Mouse (Mus musculus): ENCODE data around the gene Cnnm4. TPM values are rescaled to one million over a fixed set of nuclear protein-coding genes. Genes with fewer than 3 reads are reported as not detected.
"Not testable (repeated sequence)": the region's sequence is repeated elsewhere in the genome, so short reads cannot be mapped to it uniquely, and the experiment has no call there.

Cnnm4 gene
- polyA plus RNA-seq, 1 experiment from 2014 or later: 9.3 TPM

- Histone ChIP-seq H3K9ac (replicated peaks; ENCODE audit: low read depth) (no peak overlapping the region), H3K27ac (ENCODE audit: low read length) (peak overlapping the region; percentile 38; the same call in 1 of the 2 replicates), H3K4me3 (ENCODE audit: low read depth, low read length) (no peak overlapping the region), H3K4me1 (ENCODE audit: insufficient read depth, low read depth, low read length) (peaks cover 11% of the 10 kb centered on the region; the same call in 1 of the 2 replicates), H3K9me3 (ENCODE audit: low read length) (no peaks in the 10 kb centered on the region), H3K4me2 (replicated peaks; ENCODE audit: low read depth, low read length) (no peak overlapping the region), H3K36me3 (ENCODE audit: insufficient read depth, low read length) (peaks cover 4% of the 10 kb centered on the region; the same call in 1 of the 2 replicates), H3K27me3 (replicated peaks; ENCODE audit: insufficient read depth, low read length) (no peaks in the 10 kb centered on the region)
- ATAC-seq: peak; percentile 34
- TF ChIP-seq EP300 (IDR thresholded peaks at IDR 0.05) (no peak), CTCF (IDR thresholded peaks at IDR 0.05) (no peak)
- 63% methylated on average over 6 of the region's 6 CpGs for WGBS
- peak; percentile 76 for DNase-seq (ENCODE audit: low spot score)
Observed at GRCm38 (mm10) chr1:36533546-36533945, 62.1 kb downstream of the Cnnm4 start.

- Histone ChIP-seq H3K4me1 (ENCODE audit: insufficient read depth, low read depth, low read length) (peaks cover 11% of the 10 kb centered on the region; the same call in 1 of the 2 replicates), H3K27ac (ENCODE audit: low read length) (peak overlapping the region; percentile 38; the same call in 1 of the 2 replicates), H3K27me3 (replicated peaks; ENCODE audit: insufficient read depth, low read length) (no peaks in the 10 kb centered on the region), H3K4me3 (ENCODE audit: low read depth, low read length) (no peak overlapping the region), H3K36me3 (ENCODE audit: insufficient read depth, low read length) (peaks cover 7% of the 10 kb centered on the region; the same call in 1 of the 2 replicates), H3K9me3 (ENCODE audit: low read length) (no peaks in the 10 kb centered on the region), H3K9ac (replicated peaks; ENCODE audit: low read depth) (no peak overlapping the region), H3K4me2 (replicated peaks; ENCODE audit: low read depth, low read length) (no peak overlapping the region)
- TF ChIP-seq CTCF (IDR thresholded peaks at IDR 0.05): peak; percentile 42
- no peak for TF ChIP-seq EP300 (IDR thresholded peaks at IDR 0.05)
- DNase-seq (ENCODE audit: low spot score) (peak; percentile 84), ATAC-seq (peak; percentile 37)
- WGBS: 47% methylated on average over 6 of the region's 6 CpGs
Observed at GRCm38 (mm10) chr1:36534595-36535058, 63.2 kb downstream of the Cnnm4 start.

GRCm38 (mm10) chr1:36535477-36536396, 64.3 kb downstream of the Cnnm4 start:
- peak overlapping the region; percentile 52 for H3K27ac ChIP-seq (ENCODE audit: low read length)
- H3K36me3 ChIP-seq (ENCODE audit: insufficient read depth, low read length): peaks cover 10% of the 10 kb centered on the region; the same call in 1 of the 2 replicates
- DNase-seq (ENCODE audit: low spot score): peak; percentile 89
- no peak overlapping the region for H3K4me2 ChIP-seq (replicated peaks; ENCODE audit: low read depth, low read length)
- H3K9ac ChIP-seq (replicated peaks; ENCODE audit: low read depth): no peak overlapping the region
- no peaks in the 10 kb centered on the region for H3K27me3 ChIP-seq (replicated peaks; ENCODE audit: insufficient read depth, low read length)
- ATAC-seq: peak; percentile 50
- H3K4me3 ChIP-seq (ENCODE audit: low read depth, low read length): no peak overlapping the region
- H3K4me1 ChIP-seq (ENCODE audit: insufficient read depth, low read depth, low read length): peaks cover 11% of the 10 kb centered on the region; the same call in 1 of the 2 replicates
- WGBS: 69% methylated on average over 11 of the region's 11 CpGs
- TF ChIP-seq EP300 (IDR thresholded peaks at IDR 0.05) (no peak), CTCF (IDR thresholded peaks at IDR 0.05) (no peak)
- H3K9me3 ChIP-seq (ENCODE audit: low read length): no peaks in the 10 kb centered on the region

- no peaks in the 10 kb centered on the region for H3K27me3 ChIP-seq (replicated peaks; ENCODE audit: insufficient read depth, low read length)
- peaks cover 11% of the 10 kb centered on the region; the same call in 1 of the 2 replicates for H3K4me1 ChIP-seq (ENCODE audit: insufficient read depth, low read depth, low read length)
- H3K4me3 ChIP-seq (ENCODE audit: low read depth, low read length): no peak overlapping the region
- H3K9me3 ChIP-seq (ENCODE audit: low read length): no peaks in the 10 kb centered on the region
- WGBS: 49% methylated on average over 8 of the region's 8 CpGs
- H3K9ac ChIP-seq (replicated peaks; ENCODE audit: low read depth): no peak overlapping the region
- no peak for DNase-seq (ENCODE audit: low spot score)
- no peak overlapping the region for H3K4me2 ChIP-seq (replicated peaks; ENCODE audit: low read depth, low read length)
- TF ChIP-seq EP300 (IDR thresholded peaks at IDR 0.05) (no peak), CTCF (IDR thresholded peaks at IDR 0.05) (no peak)
- H3K27ac ChIP-seq (ENCODE audit: low read length): peak overlapping the region; percentile 52
- H3K36me3 ChIP-seq (ENCODE audit: insufficient read depth, low read length): peaks cover 11% of the 10 kb centered on the region; the same call in 1 of the 2 replicates
- ATAC-seq: no peak
Observed at GRCm38 (mm10) chr1:36536397-36536728, 64.9 kb downstream of the Cnnm4 start.

- not testable (repeated sequence) for ATAC-seq; H3K9me3 ChIP-seq (ENCODE audit: low read length); DNase-seq (ENCODE audit: low spot score); H3K4me2 ChIP-seq (replicated peaks; ENCODE audit: low read depth, low read length); H3K4me3 ChIP-seq (ENCODE audit: low read depth, low read length); H3K9ac ChIP-seq (replicated peaks; ENCODE audit: low read depth); H3K27me3 ChIP-seq (replicated peaks; ENCODE audit: insufficient read depth, low read length)
- Histone ChIP-seq H3K27ac (ENCODE audit: low read length) (peak within 1 kb of the TSS; percentile 52), H3K4me1 (ENCODE audit: insufficient read depth, low read depth, low read length) (peaks cover 11% of the 10 kb centered on the region; the same call in 1 of the 2 replicates), H3K36me3 (ENCODE audit: insufficient read depth, low read length) (peaks cover 11% of the 10 kb centered on the region; the same call in 1 of the 2 replicates)
- 87% methylated on average over 9 of the region's 9 CpGs for WGBS
Observed at GRCm38 (mm10) chr1:36536783-36537182, 65.4 kb downstream of the Cnnm4 start, which contains the start of gene Ankrd23. Gene Ankrd23, minus strand, starts transcription at chr1:36536883.

GRCm38 (mm10) chr1:36538727-36539126, 67.3 kb downstream of the Cnnm4 start:
- DNase-seq (ENCODE audit: low spot score) (peak; percentile 49), ATAC-seq (peak; percentile 51)
- TF ChIP-seq EP300 (IDR thresholded peaks at IDR 0.05) (no peak), CTCF (IDR thresholded peaks at IDR 0.05) (no peak)
- whole genome bisulfite sequencing: 70% methylated on average over 4 of the region's 4 CpGs
- no peaks in the 10 kb centered on the region for H3K27me3 ChIP-seq (replicated peaks; ENCODE audit: insufficient read depth, low read length)
- H3K4me1 ChIP-seq (ENCODE audit: insufficient read depth, low read depth, low read length): peaks cover 11% of the 10 kb centered on the region; the same call in 1 of the 2 replicates
- H3K27ac ChIP-seq (ENCODE audit: low read length): peak overlapping the region; percentile 80
- H3K36me3 ChIP-seq (ENCODE audit: insufficient read depth, low read length): peaks cover 11% of the 10 kb centered on the region; the same call in 1 of the 2 replicates
- no peak overlapping the region for H3K4me3 ChIP-seq (ENCODE audit: low read depth, low read length)
- no peak overlapping the region for H3K4me2 ChIP-seq (replicated peaks; ENCODE audit: low read depth, low read length)
- no peaks in the 10 kb centered on the region for H3K9me3 ChIP-seq (ENCODE audit: low read length)
- no peak overlapping the region for H3K9ac ChIP-seq (replicated peaks; ENCODE audit: low read depth)

Measured in lung, postnatal 0 days (tissue).